Comparison of ENCODE assay signal across 10 mouse cellular contexts in the genomic region with DNA sequence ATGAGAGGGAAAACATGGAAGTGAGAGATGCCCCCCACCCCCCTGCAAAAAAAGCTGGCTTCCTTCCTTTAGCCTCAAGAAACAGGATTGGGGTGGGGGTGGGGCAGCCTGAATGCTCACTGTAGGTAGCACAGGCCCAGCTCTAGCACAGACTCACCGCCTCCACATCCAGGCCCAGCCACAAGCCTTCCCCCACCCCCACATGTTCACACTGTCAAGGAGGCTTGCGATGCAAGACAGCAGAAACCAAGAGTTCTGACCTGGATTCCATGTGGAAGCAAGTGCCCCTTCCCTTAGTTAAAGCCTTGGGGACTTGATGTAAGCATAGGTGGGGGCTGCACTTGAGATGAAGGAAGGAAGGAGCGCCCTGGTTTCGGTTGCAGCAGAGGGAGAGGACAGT. TPM values are rescaled to one million over a fixed set of nuclear protein-coding genes. Genes with fewer than 3 reads are reported as not detected.
DNase-seq lines count a peak whose midpoint lies in the region; ATAC-seq lines count a peak whose summit lies in the region.
"Had no signal": no experiment of that assay in that cellular context is flagged by ENCODE, and none has a peak within 500 bp of the region (broad histone marks: within the 10 kb centered on the region; RNA-seq: fewer than 3 reads in every experiment).

No protein-coding gene starts in this region.

- DNase-seq in heart, adult 11 months: no peak
- DNase-seq in liver: no peak
- DNase-seq in layer of hippocampus, adult 11-12 months (ENCODE audit: low spot score): no peak
- DNase-seq in cerebellum, adult 9-10 months: no peak
- DNase-seq: cerebellum, adult 9-11 months; left cerebral cortex, postnatal 4 days had no signal

- 40% methylated on average over 4 of the region's 4 CpGs for WGBS in heart, embryonic 11.5 days (ENCODE audit: insufficient replicate concordance)
- 75% methylated on average over 4 of the region's 4 CpGs for whole genome bisulfite sequencing in liver, embryonic 12.5 days (ENCODE audit: insufficient replicate concordance)
- WGBS in embryonic facial prominence, embryonic 13.5 days: 50% methylated on average over 4 of the region's 4 CpGs
- WGBS in midbrain, embryonic 15.5 days: 51% methylated on average over 4 of the region's 4 CpGs

- no peaks in the 10 kb centered on the region for H3K27me3 ChIP-seq in heart, embryonic 11.5 days (ENCODE audit: control insufficient read depth, insufficient read depth, low read length)
- no peaks in the 10 kb centered on the region for H3K27me3 ChIP-seq in liver, embryonic 12.5 days (replicated peaks)
- no peaks in the 10 kb centered on the region for H3K27me3 ChIP-seq in embryonic facial prominence, embryonic 13.5 days
- no peaks in the 10 kb centered on the region for H3K27me3 ChIP-seq in midbrain, embryonic 15.5 days (replicated peaks)

- ATAC-seq in heart, embryonic 11.5 days (replicated peaks; ENCODE audit: insufficient number of reproducible peaks, low FRiP score, low TSS enrichment): 0 out of 2 replicates have a peak, but pooled peaks have one; percentile 51
- no peak for ATAC-seq in liver, embryonic 12.5 days
- no peak for ATAC-seq in embryonic facial prominence, embryonic 13.5 days (ENCODE audit: insufficient number of reproducible peaks, insufficient read depth, low FRiP score, low TSS enrichment, low read depth)
- ATAC-seq in midbrain, embryonic 15.5 days (replicated peaks): 0 out of 2 replicates have a peak, but pooled peaks have one; percentile 48

- H3K27ac ChIP-seq in heart, embryonic 11.5 days (ENCODE audit: low read depth, low read length): peak overlapping the region; percentile 59; the same call in 1 of the 2 replicates
- H3K27ac ChIP-seq in liver, embryonic 12.5 days: 0 out of 2 replicates have a peak overlapping the region, but pooled peaks have one; percentile 4
- peak overlapping the region; percentile 1; the same call in 1 of the 2 replicates for H3K27ac ChIP-seq in embryonic facial prominence, embryonic 13.5 days
- H3K27ac ChIP-seq in midbrain, embryonic 15.5 days: 0 out of 2 replicates have a peak overlapping the region, but pooled peaks have one; percentile 2

- 0 out of 2 replicates have a peak overlapping the region, but pooled peaks have one; percentile 10 for H3K9ac ChIP-seq in heart, embryonic 11.5 days (ENCODE audit: low read depth, low read length)
- no peak overlapping the region for H3K9ac ChIP-seq in liver, embryonic 12.5 days
- peak overlapping the region; percentile 2; the same call in 1 of the 2 replicates for H3K9ac ChIP-seq in embryonic facial prominence, embryonic 13.5 days
- no peak overlapping the region for H3K9ac ChIP-seq in midbrain, embryonic 15.5 days

- H3K4me1 ChIP-seq in heart, embryonic 11.5 days (ENCODE audit: control insufficient read depth, insufficient read depth, low read length): peaks cover 41% of the 10 kb centered on the region
- peaks cover 21% of the 10 kb centered on the region; the same call in 1 of the 2 replicates for H3K4me1 ChIP-seq in liver, embryonic 12.5 days
- H3K4me1 ChIP-seq in embryonic facial prominence, embryonic 13.5 days: peaks cover 25% of the 10 kb centered on the region
- H3K4me1 ChIP-seq in midbrain, embryonic 15.5 days: peaks cover 12% of the 10 kb centered on the region

- H3K4me2 ChIP-seq in heart, embryonic 11.5 days: no peak overlapping the region; the same call in 1 of the 2 replicates
- H3K4me2 ChIP-seq in liver, embryonic 12.5 days: no peak overlapping the region
- H3K4me2 ChIP-seq in embryonic facial prominence, embryonic 13.5 days: no peak overlapping the region
- no peak overlapping the region for H3K4me2 ChIP-seq in midbrain, embryonic 15.5 days

- H3K36me3 ChIP-seq in heart, embryonic 11.5 days (ENCODE audit: control insufficient read depth, insufficient read depth, low read length): no peaks in the 10 kb centered on the region
- H3K36me3 ChIP-seq in liver, embryonic 12.5 days: peaks cover 83% of the 10 kb centered on the region
- no peaks in the 10 kb centered on the region for H3K36me3 ChIP-seq in embryonic facial prominence, embryonic 13.5 days
- H3K36me3 ChIP-seq in midbrain, embryonic 15.5 days (replicated peaks): 0 out of 2 replicates have a peak, but pooled peaks cover 3% of the 10 kb centered on the region

- no peak overlapping the region for H3K4me3 ChIP-seq in heart, embryonic 11.5 days (ENCODE audit: low read depth, low read length)
- no peak overlapping the region for H3K4me3 ChIP-seq in liver, embryonic 12.5 days
- H3K4me3 ChIP-seq in embryonic facial prominence, embryonic 13.5 days: no peak overlapping the region
- H3K4me3 ChIP-seq in midbrain, embryonic 15.5 days: no peak overlapping the region

- no peaks in the 10 kb centered on the region for H3K9me3 ChIP-seq in heart, embryonic 11.5 days (replicated peaks; ENCODE audit: control insufficient read depth, low read length)
- no peaks in the 10 kb centered on the region for H3K9me3 ChIP-seq in liver, embryonic 12.5 days (replicated peaks)
- no peaks in the 10 kb centered on the region for H3K9me3 ChIP-seq in embryonic facial prominence, embryonic 13.5 days
- no peaks in the 10 kb centered on the region for H3K9me3 ChIP-seq in midbrain, embryonic 15.5 days

RNA-seq across cellular contexts. Expression of a gene that starts 22.8 kb away (rescaled TPM):
- polyA plus RNA-seq in heart, embryonic 11.5 days (2014; fragmentation: Nextera tagmentation; extraction: Ambion mirVana): not detected in 2 replicates
- not detected in 2 replicates for polyA plus RNA-seq in liver, embryonic 12.5 days (2016; fragmentation: Nextera tagmentation; extraction: Ambion mirVana)
- polyA plus RNA-seq in embryonic facial prominence, embryonic 13.5 days (2015; fragmentation: Nextera tagmentation; extraction: Ambion mirVana): not detected in 2 replicates
- not detected in 2 replicates for polyA plus RNA-seq in midbrain, embryonic 15.5 days (2015; fragmentation: Nextera tagmentation; extraction: Ambion mirVana)

Comparison
In these comparisons a context has a peak if more than half of its experiments do, and no peak if none do; other contexts are left out.
1. ATAC-seq: peak in heart, embryonic 11.5 days (single experiment) and midbrain, embryonic 15.5 days (single experiment); none in liver, embryonic 12.5 days (single experiment) and embryonic facial prominence, embryonic 13.5 days (single experiment).
2. H3K27ac ChIP-seq: peak in every context shown above with its lines; median percentile 59 in heart, embryonic 11.5 days; 4 in liver, embryonic 12.5 days; 2 in midbrain, embryonic 15.5 days; 1 in embryonic facial prominence, embryonic 13.5 days.
3. H3K9ac ChIP-seq: peak in heart, embryonic 11.5 days (single experiment) and embryonic facial prominence, embryonic 13.5 days (single experiment); none in liver, embryonic 12.5 days (single experiment) and midbrain, embryonic 15.5 days (single experiment).